Mouse (Mus musculus) embryo, embryonic 11.5 days (tissue): ENCODE data around the gene 1700013G24Rik.

Experiments
- DNase-seq: peaks from one replicate; pipeline ENCODE4 v3.0.0-alpha.2; 2012; ENCODE audit warnings: low read depth, low spot score

The 1700013G24Rik gene

GRCm38 (mm10) chr4:137456581-137456980 is 3.5 kb downstream of the 1700013G24Rik start:
- no peak for DNase-seq

GRCm38 (mm10) chr4:137457292-137457691 is 4.2 kb downstream of the 1700013G24Rik start:
- DNase-seq = no peak

- no peak for DNase-seq
Observed at GRCm38 (mm10) chr4:137458310-137458709, 5.2 kb downstream of the 1700013G24Rik start.

GRCm38 (mm10) chr4:137458861-137459260 is 5.8 kb downstream of the 1700013G24Rik start:
- no peak for DNase-seq

- DNase-seq = no peak
Observed at GRCm38 (mm10) chr4:137460676-137461075, 7.6 kb downstream of the 1700013G24Rik start.

- DNase-seq = no peak
Observed at GRCm38 (mm10) chr4:137461217-137461616, 8.1 kb downstream of the 1700013G24Rik start.

- no peak for DNase-seq
Observed at GRCm38 (mm10) chr4:137461981-137462690, 9.1 kb downstream of the 1700013G24Rik start.

GRCm38 (mm10) chr4:137465125-137465787 is 12.2 kb downstream of the 1700013G24Rik start:
- no peak for DNase-seq

- DNase-seq = no peak
Observed at GRCm38 (mm10) chr4:137466991-137467390, 13.9 kb downstream of the 1700013G24Rik start.

- no peak for DNase-seq
Observed at GRCm38 (mm10) chr4:137467525-137467924, 14.4 kb downstream of the 1700013G24Rik start.

- DNase-seq = peak; percentile 98
Observed at GRCm38 (mm10) chr4:137468260-137469080, 15.4 kb downstream of the 1700013G24Rik start, which contains the start of gene Hspg2. Gene Hspg2, plus strand, starts transcription at chr4:137468769.

GRCm38 (mm10) chr4:137469081-137469844 is 16.2 kb downstream of the 1700013G24Rik start:
- DNase-seq = no peak

- no peak for DNase-seq
Observed at GRCm38 (mm10) chr4:137469845-137470692, 17.0 kb downstream of the 1700013G24Rik start.

- DNase-seq = no peak
Observed at GRCm38 (mm10) chr4:137470701-137471317, 17.7 kb downstream of the 1700013G24Rik start.

- no peak for DNase-seq
Observed at GRCm38 (mm10) chr4:137471326-137471725, 18.2 kb downstream of the 1700013G24Rik start.

GRCm38 (mm10) chr4:137473240-137473639 is 20.2 kb downstream of the 1700013G24Rik start:
- no peak for DNase-seq

GRCm38 (mm10) chr4:137473701-137474388 is 20.8 kb downstream of the 1700013G24Rik start:
- DNase-seq = no peak

- no peak for DNase-seq
Observed at GRCm38 (mm10) chr4:137474694-137475093, 21.6 kb downstream of the 1700013G24Rik start.

- DNase-seq = no peak
Observed at GRCm38 (mm10) chr4:137475271-137476050, 22.4 kb downstream of the 1700013G24Rik start.
